Mouse (Mus musculus) testis, adult 2 months (tissue): Measurements from ENCODE around the gene Atg10.

Experiments used
- CTCF ChIP-seq: fragments of 200-500 bp; IDR thresholded peaks from 2 replicates; pipeline ENCODE4 v1.5.1; 2012; ENCODE audit warnings: low read depth, mild to moderate bottlenecking, inconsistent platforms, low read length, moderate library complexity; ENCODE audit not compliant: control insufficient read depth, insufficient read depth, insufficient replicate concordance
- POLR2A ChIP-seq: fragments of 200-500 bp; IDR thresholded peaks from 2 replicates; pipeline ENCODE4 v1.6.1; 2012; ENCODE audit warnings: low read depth, mild to moderate bottlenecking, inconsistent platforms, low read length, moderate library complexity; ENCODE audit not compliant: control insufficient read depth

GRCm38 (mm10) chr13:91168486-91168885 lies 55.3 kb downstream of the Atg10 start:
- TF ChIP-seq CTCF (no peak), POLR2A (no peak)
